Mouse (Mus musculus) C2C12 (cell line): ENCODE data around the gene Pa2g4. TPM values are rescaled to one million over a fixed set of nuclear protein-coding genes. Genes with fewer than 3 reads are reported as not detected.
A peak's percentile ranks its signal among the peaks of the same experiment; 100 is the strongest.
"Not testable (repeated sequence)": the region's sequence is repeated elsewhere in the genome, so short reads cannot be mapped to it uniquely, and the experiment has no call there.

Experiments used
- H3K27me3 ChIP-seq: one replicate; pipeline ENCODE4 v1.6.1; 2011; ENCODE audit not compliant: control insufficient read depth, insufficient read depth, insufficient read length
- H3K36me3 ChIP-seq: one replicate; pipeline ENCODE4 v1.6.1; 2011; ENCODE audit not compliant: control insufficient read depth, insufficient read depth
- H3K4me3 ChIP-seq: one replicate; pipeline ENCODE4 v1.5.1; 2011; ENCODE audit warnings: mild to moderate bottlenecking, control low read depth; ENCODE audit not compliant: poor library complexity, insufficient read depth, severe bottlenecking
- H3K79me2 ChIP-seq: one replicate; pipeline ENCODE4 v1.6.1; 2011; ENCODE audit not compliant: control insufficient read depth, insufficient read depth
- H3K79me3 ChIP-seq: one replicate; pipeline ENCODE4 v1.6.1; 2011; ENCODE audit warnings: low read depth, control low read depth
- H3ac ChIP-seq: one replicate; pipeline ENCODE3; 2011; ENCODE audit warnings: low read depth; ENCODE audit not compliant: control insufficient read depth, insufficient read length
- CEBPB ChIP-seq: IDR thresholded peaks from one replicate; pipeline ENCODE4 v1.6.1; 2011; ENCODE audit warnings: low read depth, mild to moderate bottlenecking, control low read depth, moderate library complexity
- CTCF ChIP-seq: IDR thresholded peaks from one replicate; pipeline ENCODE4 v1.5.1; 2011; ENCODE audit not compliant: control insufficient read depth, insufficient read depth, insufficient read length
- FOSL1 ChIP-seq: IDR thresholded peaks from one replicate; pipeline ENCODE4 v1.8.0; 2011; ENCODE audit warnings: mild to moderate bottlenecking, low read length; ENCODE audit not compliant: poor library complexity, insufficient read depth, severe bottlenecking
- MAX ChIP-seq: IDR thresholded peaks from one replicate; pipeline ENCODE4 v1.6.1; 2011; ENCODE audit warnings: mild to moderate bottlenecking, control low read depth
- MYOD1 ChIP-seq: IDR thresholded peaks from one replicate; pipeline ENCODE4 v1.6.1; 2011; ENCODE audit warnings: low read depth; ENCODE audit not compliant: control insufficient read depth, insufficient read length
- MYOG ChIP-seq: IDR thresholded peaks from one replicate; pipeline ENCODE4 v1.6.1; 2011; ENCODE audit not compliant: control insufficient read depth, insufficient read length; ENCODE audit errors: extremely low read depth
- USF1 ChIP-seq: IDR thresholded peaks from one replicate; pipeline ENCODE4 v1.6.1; 2011; ENCODE audit warnings: low read depth, mild to moderate bottlenecking, control low read depth, moderate library complexity
- long read RNA-seq, 2 experiments: library from polyadenylated mRNA; unstranded; transcript quantifications; one replicate each; pipeline ENCODE4 v2.0.0; 2019 to 2020
- polyA plus RNA-seq: library from polyadenylated mRNA; unstranded; fragments of >200 nt; fragmentation: generic; extraction: Trizol; gene quantifications from one replicate; pipeline ENCODE4 v1.2.1, GENCODE M21; 2012; ENCODE audit warnings: missing spikeins

The Pa2g4 gene
- 232 TPM for polyA plus RNA-seq
- long read RNA-seq, experiment 1, transcript Pa2g4-201 (12 exons, 2,432 nt) = major isoform, 113 of 176 reads
- long read RNA-seq, experiment 1, partial matches to known transcripts = 53 of 176 reads
- long read RNA-seq, experiment 1, other reads (novel, unspliced or antisense) = 9 of 176 reads
- long read RNA-seq, experiment 2, transcript Pa2g4-201 (12 exons, 2,432 nt) = major isoform, 1,232 of 1,452 reads
- long read RNA-seq, experiment 2, partial matches to known transcripts = 178 of 1,452 reads
- long read RNA-seq, experiment 2, other reads (novel, unspliced or antisense) = 42 of 1,452 reads

DNA sequence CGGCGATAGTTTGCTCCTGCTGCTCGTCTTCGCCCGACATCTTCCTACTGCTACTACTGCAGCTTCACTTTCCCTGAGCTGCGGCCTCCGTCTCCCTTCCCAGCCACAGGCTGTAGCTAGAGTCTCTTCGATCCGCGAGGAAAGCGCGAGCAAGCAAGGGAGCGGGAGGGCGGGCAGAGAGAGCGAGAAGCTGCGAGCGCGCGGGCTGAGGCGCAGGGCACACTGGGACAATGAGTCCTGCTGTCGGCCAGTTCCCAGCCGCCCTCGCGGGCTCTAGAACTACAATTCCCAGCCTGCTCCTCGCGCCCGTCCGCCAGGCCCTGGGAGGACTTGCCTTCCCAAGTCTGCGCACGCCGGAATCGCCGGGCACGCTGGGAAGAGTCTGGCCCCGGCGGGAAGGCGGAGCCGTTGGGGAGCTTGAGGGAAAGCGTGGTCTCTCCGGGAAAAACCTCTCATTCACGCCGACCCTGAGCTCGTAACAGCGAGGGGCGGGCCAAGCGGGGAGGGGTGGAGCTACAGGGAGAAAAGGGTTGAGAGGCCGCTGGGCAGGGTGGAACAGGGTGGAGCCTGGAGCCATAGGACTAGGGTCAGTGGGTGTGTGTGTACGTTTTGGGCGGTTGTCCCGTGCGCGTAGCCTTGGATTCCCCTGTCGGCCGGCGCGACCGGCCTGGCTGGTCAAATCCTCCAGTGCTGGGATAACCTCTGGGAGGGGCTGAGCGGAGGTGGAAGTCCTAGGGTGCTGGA is at the start of gene Pa2g4:
Gene Pa2g4, minus strand, starts transcription at position 200 of the 744 bp plus-strand sequence.
- peaks cover 39% of the 10 kb centered on the region for H3K36me3 ChIP-seq
- peak within 1 kb of the TSS; percentile 99 for H3K4me3 ChIP-seq
- peaks cover 49% of the 10 kb centered on the region for H3K79me2 ChIP-seq
- peaks cover 41% of the 10 kb centered on the region for H3K79me3 ChIP-seq
- no peak for TF ChIP-seq MYOD1
- TF ChIP-seq MAX = peak; percentile 87
- H3ac ChIP-seq = peak within 1 kb of the TSS; percentile 96
- H3K27me3 ChIP-seq = no peaks in the 10 kb centered on the region

DNA sequence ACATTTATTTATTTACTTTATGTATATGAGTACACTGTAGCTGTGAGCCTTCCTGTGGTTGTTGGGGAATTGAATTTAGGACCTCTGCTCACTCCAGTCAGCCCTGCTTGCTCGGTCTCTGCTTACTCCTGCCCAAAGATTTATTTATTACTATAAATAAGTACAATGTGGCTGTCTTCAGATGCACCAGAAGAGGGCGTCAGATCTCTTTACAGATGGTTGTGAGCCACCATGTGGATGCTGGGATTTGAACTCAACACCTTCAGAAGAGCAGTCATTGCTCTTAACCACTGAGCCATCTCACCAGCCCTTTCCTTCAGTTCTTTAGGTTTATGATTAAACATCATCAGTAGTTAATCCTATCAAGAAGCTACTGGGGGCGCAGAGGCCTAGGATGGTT is 49.1 kb upstream of the Pa2g4 start:
- no peak for TF ChIP-seq MAX
- no peak for TF ChIP-seq CEBPB
- Histone ChIP-seq H3K79me2 (no peaks in the 10 kb centered on the region), H3K27me3 (no peaks in the 10 kb centered on the region), H3K79me3 (no peaks in the 10 kb centered on the region), H3K36me3 (no peaks in the 10 kb centered on the region), H3ac (no peak overlapping the region), H3K4me3 (no peak overlapping the region)

DNA sequence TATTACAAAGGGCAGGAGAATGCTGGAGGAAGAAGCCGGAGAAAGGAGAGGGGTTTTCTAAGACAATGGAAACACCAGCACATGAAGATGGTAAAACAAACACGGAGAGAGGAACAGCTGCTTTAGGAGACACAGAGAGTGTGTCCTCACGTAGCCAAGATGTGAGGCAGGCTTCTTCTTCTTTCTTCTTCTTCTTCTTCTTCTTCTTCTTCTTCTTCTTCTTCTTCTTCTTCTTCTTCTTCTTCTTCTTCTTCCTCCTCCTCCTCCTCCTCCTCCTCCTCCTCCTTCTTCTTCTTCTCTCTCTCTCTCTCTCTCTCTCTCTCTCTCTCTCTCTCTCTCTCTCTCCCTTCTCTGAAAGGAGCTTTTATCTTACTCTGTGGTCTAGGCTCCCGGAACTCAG is 48.0 kb upstream of the Pa2g4 start:
- H3K79me3 ChIP-seq, H3ac ChIP-seq, H3K4me3 ChIP-seq, H3K27me3 ChIP-seq, H3K79me2 ChIP-seq, H3K36me3 ChIP-seq: not testable (repeated sequence)

DNA sequence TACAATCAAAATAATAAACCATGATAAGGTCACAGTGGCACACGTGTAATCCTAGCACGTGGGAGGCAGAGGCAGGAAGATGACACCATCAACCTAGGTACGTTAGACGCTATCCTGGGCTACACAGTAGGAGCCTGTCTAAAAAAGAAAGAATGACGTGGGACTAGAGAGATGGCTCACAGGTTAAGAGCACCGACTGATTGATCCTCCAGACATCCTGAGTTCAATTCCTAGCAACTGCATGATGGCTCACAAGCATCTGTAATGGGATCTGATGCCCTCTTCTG is 47.3 kb upstream of the Pa2g4 start:
- Histone ChIP-seq H3K79me2 (no peaks in the 10 kb centered on the region), H3K27me3 (no peaks in the 10 kb centered on the region), H3K4me3 (no peak overlapping the region), H3K79me3 (no peaks in the 10 kb centered on the region), H3ac (no peak overlapping the region), H3K36me3 (no peaks in the 10 kb centered on the region)
- no peak for TF ChIP-seq USF1
- TF ChIP-seq CTCF = no peak
- no peak for TF ChIP-seq MAX
- TF ChIP-seq MYOG = no peak
- TF ChIP-seq MYOD1 = no peak
- no peak for TF ChIP-seq FOSL1
- TF ChIP-seq CEBPB = no peak

DNA sequence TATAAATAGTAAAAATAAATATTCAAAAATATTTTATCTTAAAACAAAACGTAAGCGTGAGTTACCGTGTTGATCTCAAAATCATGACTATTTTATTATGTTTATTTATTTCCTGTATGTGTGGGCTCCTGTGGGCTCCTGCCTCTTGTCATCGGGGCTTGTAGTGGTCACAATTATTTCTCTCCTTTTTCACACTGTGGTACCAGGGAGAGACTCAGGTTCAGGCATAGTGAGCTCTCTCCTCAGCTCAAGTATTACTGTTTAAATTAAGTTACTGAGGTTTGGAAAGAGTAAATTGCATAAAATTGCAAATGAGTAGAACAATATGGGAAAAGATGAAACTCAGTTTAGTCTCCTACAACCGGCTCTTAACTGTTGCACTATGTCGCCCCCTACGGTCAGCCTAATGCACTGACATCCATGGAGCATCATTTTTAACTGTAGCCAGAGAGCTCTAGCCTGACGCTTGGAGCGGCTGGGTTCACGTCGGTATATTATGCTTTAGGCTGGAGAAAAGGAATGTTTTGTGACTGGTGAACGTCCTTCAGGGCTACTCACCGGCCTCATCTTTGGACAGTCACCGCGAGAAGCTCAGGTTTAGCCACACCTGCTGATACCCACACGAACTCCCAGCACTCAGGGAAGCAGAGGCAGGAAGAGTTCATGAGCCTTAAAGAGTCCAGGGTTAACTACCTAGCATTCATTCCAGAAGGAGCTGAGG is 46.8 kb upstream of the Pa2g4 start:
- no peak overlapping the region for H3K4me3 ChIP-seq
- H3K36me3 ChIP-seq = no peaks in the 10 kb centered on the region
- no peak overlapping the region for H3ac ChIP-seq
- H3K79me2 ChIP-seq = no peaks in the 10 kb centered on the region
- no peaks in the 10 kb centered on the region for H3K27me3 ChIP-seq
- TF ChIP-seq USF1 = no peak
- peak; percentile 53 for TF ChIP-seq CTCF
- no peaks in the 10 kb centered on the region for H3K79me3 ChIP-seq

DNA sequence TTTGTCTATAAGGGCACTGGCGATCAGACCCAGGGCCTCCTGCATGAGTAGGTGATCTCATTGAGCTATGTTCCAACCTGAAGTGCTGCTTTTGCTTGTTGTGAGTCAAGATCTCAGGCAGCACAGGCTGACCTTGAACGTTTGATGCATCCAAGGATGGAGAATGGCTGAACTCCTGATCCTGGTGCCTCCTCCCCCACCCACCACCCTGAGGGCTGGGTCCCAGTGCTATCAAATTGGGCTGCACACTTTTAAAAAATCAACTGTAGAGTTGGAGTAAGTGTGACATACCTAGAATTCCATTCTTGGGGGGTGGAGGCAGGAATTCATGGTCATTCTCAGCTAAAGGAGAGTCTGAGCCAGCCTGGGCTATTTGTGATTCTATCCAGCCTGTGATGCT is 40.7 kb upstream of the Pa2g4 start:
- TF ChIP-seq MYOG (no peak), CTCF (no peak), MAX (no peak), FOSL1 (no peak), CEBPB (no peak), USF1 (no peak), MYOD1 (no peak)
- no peak overlapping the region for H3K4me3 ChIP-seq
- H3K79me3 ChIP-seq = no peaks in the 10 kb centered on the region
- no peak overlapping the region for H3ac ChIP-seq
- H3K36me3 ChIP-seq = no peaks in the 10 kb centered on the region
- H3K27me3 ChIP-seq = no peaks in the 10 kb centered on the region
- H3K79me2 ChIP-seq = no peaks in the 10 kb centered on the region
